Mouse (Mus musculus) cerebellum, postnatal 25 days (tissue): Measurements from ENCODE around the gene Foxb1.

ENCODE experiments used
- DNase-seq, 2 experiments: peaks; one replicate each; pipeline ENCODE4 v3.0.0; 2021; ENCODE audit warnings: mixed read lengths in 2 of 2

Foxb1 gene

DNA sequence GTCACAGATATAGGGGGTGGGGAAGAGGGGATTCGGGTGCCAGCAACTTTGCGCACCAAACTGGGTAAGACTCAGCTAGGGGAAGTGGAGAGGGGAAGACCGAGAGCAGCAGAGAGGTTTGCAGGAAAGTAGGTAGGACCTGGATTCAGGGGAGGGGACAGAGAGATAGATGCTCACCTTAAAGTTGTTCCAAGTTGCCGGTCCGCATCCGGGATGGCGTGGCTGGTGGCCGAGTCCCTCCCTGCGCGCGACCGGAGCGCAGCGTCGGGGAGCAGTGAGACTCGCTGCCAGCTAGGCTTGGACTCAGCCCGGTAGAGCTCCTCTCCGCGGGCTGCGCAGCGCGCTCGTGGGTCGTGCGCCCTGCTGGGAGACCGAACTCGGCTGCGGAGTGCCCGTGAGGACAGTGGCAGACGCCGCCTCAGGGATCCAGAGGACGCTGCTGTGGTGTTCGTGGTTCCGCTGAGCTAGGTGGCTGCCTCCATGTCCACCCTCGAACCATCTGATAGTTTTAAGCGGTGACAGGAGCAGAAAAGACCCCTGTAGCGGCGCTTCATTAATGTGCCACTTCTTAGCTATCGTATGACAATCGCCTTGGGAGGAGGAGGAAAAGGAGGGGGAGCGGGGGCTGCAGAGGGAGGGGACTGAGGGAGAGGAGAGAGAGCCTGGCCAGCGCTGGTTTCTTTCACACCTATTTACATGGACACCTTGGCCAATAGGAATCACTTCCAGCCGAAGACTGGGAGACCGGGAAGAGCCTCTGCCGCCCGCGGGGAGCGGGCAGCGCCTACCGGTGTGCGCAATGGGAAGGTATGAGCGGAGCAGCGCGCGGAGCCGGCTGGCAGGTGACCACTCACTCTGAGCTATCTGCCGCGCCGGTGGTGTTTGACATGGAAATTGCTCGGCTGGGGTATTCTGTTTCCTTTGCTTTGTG, at the start of gene Foxb1:
Gene Foxb1 (minus strand): TSS at position 570 of the 931 bp plus-strand sequence.
- no peak for DNase-seq

DNA sequence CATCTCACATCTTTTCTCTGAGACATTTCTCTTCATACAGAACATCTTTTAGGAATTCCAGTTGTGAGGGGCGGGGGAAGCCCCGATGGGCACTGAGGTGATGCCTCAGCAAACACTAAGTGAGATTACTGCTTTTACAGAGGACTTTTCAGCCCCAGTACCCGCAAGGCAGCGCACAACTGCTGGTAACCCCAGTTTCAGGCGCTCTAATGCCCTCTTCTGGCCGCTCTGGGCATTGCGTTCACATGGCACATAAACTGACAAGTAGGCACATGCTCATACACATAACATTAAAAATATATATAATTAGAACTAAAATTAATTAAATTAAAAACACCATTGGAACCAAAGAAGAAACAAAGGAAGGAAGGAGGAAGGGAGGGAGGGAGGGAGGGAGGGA, 29.8 kb upstream of the Foxb1 start:
- no peak for DNase-seq

DNA sequence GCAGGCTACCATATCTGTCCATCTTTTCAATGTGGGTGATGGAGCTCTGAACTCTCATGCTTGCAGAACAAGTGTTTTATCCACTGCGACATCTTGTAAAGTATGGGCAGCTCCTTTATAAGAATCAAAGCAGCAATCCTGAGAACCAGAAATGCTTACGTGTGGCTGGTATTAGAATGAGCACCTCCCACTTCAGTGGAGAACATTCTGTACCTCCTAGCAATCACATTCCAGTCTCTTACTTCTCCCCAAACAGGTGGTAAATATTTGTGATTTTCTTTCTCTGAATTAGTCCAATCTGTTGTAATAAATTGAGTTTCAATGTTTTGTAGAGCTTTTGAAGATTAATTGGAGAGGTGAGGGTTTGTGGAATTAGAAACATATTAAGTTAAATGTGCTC, 19.3 kb upstream of the Foxb1 start:
- no peak for DNase-seq

DNA sequence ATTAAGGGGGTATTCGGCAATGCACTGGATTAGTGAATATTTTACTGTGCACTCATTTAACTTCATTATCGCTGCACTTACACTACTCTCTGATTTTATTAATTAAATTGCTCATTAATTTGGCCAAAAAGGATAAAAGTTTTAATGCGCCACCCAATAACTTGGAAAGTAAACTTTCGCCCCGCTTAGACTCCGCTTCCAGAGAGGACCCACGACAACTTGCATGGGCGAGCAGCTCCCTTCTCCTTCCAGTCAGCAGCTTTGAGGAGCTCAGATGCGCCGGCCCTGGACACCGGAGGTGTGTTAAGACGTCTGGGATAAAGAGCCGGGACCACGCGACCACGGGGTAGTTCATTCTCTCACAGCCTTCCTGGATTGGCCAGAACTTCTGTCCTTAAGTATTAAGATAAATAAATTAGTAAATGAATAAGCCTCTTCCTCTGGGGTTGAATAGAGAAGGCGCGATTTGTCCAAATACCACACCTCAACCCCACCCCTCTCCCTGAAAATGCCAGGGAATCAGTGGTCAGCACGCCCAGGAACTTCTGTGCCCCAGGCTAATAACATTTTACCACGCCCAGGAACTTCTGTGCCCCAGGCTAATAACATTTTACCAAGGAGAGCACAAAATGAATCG, 9.3 kb upstream of the Foxb1 start:
- no peak for DNase-seq

DNA sequence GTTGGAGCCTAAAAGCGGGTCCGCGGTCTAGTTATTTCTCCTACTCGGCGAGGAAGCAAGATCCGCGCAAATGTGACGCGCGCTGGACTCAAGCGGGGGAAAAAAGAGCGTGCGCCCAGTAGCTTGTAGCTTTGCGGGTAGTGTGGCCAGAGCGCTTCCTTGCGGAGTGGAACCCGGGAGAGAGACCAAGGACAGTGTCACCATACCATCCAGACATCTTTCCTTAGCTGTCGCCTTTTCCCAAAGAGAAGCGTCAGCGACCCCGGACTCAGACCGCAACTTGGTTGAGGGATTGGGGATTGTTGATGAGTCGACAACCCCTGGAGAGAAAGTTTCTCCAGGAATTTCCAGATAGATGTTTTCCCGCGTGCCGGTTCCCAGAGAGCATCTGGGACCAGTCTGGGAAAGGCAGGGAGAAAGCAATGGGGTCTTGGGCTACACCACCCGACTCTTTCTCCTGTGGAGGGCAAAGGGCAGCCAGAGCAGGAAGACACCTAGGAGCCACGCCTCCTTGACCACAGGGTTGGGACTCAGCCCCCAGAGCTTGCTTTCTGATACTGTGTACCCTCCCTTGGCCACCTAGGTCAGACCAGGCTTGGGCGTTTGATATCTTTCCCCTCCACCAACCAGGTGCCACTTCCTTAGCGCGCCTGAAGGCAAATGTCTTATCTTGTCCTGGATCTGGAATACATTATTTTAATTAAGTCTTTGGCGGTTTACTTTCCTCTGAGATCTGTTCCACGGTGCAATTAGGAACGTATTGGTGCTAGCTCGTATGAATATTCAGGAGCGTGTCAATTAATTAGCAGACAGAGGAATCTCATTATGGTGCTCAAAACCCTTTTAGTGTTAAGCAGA, 8.6 kb upstream of the Foxb1 start:
- no peak for DNase-seq

DNA sequence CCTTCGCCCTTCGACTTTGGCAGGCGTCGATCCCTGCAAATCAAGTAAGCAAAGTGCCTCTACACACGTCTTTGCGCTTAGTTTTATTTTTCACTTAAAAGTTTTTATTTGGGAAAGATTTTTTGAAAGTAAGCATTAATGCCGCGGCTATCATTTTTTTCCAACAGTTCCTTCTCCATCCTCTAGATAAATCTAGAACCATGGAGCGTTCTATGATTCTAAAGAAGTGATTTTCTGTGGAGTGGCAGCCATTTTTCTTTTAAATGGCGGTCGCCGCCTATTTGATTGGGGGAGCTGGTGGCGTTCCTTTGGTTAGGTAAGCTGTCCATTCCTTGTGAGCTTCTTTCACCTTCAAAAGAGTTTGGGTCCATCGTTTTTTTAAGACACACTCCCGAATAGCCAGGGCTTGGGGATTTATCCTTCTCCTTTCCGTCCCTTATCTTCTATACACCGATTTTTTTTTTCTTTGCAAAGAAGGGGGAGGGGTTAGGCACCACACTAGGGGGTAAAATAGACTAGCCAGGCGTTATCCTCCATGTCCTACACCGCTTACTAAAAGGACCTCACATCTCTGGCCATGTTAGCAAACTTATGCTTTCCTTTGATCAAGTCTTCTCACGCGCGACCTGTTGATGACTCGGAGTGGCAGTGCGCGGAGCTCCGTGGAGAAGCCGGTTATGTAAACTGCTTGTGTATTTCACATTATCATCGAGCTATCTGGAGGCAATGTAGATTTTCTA, 7.6 kb upstream of the Foxb1 start:
- no peak for DNase-seq

DNA sequence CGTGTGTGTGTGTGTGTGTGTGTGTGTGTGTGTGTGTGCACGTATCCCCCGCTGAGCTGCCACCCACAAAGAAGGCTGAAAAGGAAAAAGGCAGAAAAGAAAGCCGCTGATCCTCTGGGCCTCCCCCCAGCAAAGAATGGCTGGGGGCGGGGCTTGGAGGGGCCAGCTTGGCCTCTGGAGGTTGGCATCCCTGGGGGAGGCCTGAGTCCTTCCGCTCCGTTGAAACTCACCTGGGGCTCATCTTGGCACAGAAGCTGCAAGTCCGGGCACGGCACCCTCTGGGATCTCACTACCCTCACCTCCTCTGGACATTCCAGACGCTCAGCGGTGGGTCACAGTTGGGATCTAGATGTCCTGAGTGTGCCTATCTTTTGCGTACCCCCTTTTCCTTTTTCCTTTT, 6.7 kb upstream of the Foxb1 start:
- no peak for DNase-seq

DNA sequence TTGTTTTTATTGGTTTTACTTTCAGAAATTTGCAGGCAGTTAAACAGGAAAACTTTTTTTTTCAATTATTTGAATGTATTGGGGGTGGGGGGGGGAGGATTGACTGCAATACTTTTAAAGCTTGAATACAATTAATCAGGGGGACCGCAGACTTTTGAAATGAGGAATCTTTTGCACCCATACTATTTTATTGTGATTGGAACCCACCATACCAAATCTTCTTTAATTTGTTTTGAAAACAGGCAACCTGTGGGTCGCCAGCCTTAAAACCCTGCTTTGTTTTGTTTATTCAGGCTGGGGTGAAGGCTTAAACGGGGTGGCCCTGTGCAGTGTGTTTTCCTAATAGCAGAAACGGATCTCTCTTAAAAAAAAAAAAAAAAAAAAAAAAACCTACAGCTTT, 6.2 kb upstream of the Foxb1 start:
- DNase-seq, result no peak

DNA sequence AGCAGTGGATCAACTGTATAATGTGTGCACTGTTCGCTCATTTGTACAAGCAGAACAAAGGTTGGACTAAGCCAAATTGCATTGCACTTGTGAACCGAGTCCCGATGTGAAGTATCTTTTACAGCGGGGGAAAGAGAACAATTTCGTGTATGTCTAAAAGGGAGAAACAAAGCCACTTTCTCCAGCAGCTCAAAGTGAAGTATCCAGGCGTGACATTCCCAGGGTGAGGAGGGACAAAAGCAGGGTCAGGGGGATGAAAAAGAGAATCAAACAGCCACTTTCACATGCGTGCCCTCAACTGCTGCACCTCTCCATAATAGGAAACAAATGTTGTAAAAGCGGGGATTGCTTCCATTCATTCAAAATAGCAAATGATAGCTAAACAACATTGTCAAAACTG, 5.6 kb upstream of the Foxb1 start:
- no peak for DNase-seq

DNA sequence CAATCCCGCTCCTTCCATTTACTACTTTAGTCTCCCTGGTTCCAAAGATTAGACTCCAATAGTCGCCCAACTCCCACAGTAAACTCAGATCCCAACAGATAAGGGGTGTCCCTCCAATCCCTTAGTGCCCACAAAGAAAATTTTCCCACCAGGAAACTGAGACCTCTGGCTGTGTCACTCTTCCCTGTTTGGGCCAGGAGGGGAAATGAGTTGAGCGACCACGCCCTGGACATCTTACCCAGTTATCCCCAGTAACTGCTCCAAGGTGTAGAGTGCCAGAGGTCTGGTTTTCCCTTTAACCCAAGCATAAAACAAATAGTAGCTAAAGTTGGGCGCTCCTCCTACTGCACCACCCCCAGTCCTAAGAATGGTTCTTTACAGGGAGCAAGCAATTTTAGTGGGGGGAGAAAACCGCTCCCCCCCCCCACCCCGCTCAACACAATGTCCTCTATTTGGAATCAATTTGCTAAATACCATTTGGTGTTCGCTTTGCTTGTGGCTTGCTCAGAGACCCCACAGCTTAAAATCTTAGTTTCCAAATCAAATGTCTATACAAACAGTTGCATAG, 4.8 kb upstream of the Foxb1 start:
- DNase-seq, result no peak

DNA sequence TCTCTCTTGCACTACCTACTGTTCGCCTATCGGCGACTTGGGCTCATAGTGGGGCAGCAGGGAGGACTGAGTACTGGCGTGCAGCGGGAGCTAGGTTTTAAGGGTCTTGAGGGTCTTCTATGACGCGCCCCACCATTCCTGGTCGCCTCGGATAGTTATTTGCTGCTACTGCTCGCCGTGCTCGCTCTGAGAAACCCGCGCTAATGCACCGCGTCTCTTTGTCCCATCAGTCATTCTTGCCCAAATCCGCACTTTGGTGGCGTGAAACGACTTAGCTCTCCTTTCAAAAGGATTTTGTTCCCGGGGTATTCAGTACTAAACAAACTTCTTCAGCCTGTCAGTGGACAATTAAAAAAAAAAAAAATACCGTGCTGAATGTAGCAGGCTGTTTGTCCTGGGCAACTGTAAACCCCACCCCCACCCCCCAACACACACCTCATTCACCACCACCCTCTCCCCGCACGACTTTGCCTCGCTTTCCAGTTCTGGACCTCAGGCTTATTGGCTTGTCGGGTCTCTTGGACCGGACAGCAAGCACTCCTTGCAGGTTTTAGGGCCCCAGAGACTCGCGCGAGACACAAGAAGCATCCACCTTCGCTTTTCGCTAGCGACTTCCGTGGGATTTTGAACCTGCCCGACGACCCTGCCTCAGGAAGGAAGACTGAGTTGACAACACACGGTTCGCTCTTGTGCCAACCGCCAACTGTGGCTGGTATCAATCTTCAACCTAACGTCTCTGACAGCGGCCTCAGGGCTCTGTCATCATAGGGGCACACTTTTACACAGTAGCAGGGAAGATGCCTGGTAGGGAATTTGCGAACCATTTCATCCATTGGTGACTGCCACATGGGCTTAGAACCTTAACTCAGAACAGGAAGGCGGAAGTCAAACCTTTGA, 4.1 kb upstream of the Foxb1 start:
- DNase-seq, result no peak

DNA sequence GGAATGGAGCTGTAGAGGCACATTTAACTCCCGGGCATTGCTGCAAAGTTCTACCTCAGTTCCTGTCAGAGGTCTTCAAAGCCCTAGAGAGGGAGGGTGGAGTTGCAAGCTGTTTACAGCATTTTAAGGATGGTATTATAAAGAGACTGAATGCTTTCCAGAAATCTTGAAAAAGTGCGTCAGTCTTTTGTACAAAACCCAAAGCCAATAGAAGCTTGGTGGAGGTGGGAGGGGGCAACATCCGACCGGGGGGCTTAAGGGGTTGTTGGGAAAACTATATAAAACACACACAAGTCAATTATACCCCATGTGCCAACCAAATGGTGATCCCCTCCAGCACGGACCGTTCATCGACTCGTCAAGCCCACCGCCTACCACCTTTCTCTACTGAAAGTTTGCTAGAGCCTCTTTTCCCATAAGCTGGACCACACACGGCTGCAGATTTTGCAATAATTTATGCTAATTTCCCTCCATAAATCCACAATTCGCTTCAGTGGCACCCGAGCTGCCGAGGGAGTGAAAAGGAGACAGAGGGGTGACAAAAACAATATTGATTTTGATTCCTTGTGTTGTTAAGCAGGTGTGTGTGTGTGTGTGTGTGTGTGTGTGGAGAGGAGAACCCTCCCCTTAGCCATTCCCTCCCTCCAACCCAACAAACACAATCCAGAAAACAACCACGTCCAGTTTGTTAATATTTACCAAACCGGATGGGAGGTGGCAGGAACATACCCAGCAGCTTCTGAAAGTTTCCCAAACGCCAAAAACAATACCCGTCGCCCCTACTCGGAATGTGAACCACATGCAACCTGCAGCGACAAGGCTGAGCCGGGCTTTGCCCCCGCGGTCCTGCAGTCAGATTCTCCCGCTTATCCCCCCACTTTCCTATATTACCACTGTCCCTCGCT, 3.2 kb upstream of the Foxb1 start:
- DNase-seq, result no peak

DNA sequence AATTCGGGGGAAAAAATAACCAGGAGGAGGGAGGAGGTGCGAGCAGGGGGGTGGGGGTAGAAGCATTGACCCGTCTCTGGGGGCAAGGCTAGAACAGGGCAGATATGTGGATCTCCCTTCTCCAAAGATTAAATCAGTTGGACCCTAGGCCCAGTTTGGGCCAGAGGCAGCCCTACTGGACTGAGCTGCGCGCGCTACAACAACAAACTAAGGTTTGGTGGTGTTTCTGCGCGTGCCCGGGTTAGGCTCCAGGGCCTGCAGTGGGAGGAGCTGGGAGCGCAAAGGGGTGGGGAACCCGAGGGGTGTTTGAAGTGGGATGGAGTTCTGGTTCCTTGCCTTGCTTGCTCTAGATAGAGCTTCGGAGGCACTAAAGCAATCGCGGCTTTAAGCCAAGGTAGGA, 2.0 kb upstream of the Foxb1 start:
- no peak for DNase-seq

DNA sequence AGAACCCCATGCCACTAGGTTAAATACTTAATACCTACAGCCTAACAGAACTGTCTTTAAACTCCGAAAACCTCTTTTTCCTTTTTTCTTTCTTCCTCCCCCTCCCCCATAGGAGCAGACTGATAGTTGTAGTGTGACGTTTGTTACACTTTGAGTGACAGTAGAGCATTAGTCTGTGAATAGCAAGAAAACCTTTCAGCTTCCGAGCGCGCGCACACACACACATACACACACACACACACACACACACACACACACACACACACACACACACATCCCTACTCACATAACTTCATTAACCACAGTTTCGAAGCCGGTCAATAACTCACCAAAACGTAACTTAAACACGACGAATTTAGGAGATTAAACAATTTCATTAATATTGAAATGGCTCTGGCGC, 1.5 kb upstream of the Foxb1 start:
- DNase-seq, result no peak

DNA sequence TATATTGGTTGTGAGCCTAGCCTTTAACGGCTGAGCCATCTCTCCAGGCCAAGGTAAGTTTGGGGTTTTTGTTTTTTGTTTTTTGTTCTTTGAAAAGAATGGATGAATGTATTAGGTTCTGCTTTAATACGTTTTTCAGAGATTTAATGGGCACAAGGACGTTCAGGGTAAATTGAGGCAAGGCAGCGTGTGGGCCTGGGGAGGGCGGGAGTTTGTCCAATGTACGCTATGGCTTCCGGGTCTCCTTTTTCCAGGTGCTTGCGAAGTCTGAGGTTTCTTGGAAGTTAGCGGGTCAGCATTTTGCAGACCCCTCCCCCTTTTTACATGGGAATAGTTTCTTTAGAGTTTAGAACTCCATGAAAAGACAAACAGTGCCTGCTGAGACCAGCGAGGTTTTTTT, 829 bp upstream of the Foxb1 start:
- DNase-seq, result no peak

DNA sequence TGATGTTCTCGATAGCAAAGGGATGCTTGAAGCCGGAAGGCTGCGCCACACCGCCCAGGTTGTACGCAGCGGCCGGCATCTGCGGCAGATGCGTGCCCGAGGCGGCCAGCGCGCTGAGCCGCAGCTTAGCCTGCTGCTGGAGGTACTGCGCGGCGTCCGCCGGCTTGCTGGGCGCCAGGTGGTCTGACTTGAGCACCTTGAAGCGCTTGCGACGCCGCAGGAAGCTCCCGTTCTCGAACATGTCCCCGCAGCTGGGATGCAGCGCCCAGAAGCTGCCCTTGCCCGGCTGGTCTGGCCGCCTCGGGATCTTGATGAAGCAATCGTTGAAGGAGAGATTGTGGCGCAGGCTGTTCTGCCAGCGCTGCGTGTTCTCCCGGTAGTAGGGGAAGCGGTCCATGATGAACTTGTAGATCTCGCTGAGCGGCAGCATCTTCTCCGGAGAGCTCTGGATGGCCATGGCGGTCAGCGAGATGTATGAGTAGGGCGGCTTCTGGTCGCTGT, 969 bp downstream of the Foxb1 start:
- no peak for DNase-seq

DNA sequence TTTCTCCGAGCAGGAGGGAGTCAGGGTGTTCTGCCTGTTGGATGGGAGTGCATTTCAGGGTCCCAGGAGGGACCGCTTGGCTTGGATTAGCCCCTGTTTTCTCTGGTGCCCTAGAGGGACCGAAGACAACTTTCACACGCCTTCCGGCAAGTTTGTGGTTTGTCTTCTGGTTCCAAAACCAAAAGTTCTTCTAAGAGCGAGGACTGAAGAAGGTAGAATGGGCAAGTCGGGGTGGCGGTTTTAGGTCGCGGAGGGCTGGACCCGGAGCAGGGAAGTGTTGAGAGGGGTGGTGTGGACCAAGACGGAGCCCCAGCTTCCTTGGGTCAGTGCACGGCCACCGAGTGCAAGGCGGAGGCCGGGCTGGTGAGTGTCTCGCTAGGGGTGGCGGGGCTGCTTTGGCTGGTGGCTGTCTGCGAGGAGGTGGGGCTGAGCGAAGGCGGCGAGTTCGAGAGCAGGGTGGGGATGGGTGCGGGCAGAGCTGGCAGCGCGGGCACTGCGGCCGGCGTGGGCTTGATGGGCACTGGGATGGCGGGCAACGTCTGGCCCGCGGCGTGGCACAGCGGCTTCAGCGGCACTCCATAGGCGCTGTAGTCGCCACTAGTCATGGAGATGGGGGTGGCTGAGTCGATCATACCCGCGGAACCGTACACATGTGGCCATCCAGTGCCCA, 1.7 kb downstream of the Foxb1 start:
- no peak for DNase-seq

DNA sequence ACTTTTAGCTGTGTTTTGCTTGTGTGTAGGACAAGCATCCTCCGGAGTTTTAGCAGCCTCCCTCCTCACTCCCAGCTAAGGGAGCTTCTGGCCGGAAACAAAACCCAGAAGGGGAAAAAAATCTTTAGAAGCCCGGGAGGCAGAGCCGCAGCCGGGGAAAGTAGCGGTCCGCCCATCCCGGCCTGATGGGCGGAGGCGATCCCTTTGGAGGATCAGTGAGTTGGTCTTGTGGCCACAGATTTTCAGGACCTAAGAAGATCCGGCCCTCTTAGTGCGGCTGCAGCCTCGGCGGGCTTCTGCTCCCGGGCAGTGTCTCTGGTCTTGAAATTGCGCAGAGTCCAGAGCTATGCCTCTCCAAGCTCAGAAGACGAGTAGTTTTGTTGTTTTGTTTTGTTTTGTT, 2.2 kb downstream of the Foxb1 start:
- DNase-seq, result no peak

DNA sequence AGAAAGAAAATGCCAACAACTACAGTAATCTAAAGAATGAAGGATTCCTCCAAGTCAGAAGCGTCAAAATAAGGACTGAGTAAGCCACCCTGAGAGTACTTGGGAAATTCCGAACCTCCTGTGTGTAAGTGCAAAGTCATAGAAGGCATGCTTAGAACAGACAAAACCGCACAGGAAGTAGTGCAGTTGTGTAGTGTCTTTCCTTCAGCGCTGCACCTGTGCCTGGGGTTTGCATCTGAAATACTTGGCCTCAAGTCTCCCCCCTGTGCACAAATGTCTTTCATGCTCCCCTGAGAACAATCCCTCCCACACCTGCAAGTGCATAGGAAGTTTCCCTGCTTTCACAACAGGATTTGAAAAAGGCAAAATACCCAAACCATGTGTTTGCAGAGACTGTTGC, 3.5 kb downstream of the Foxb1 start:
- DNase-seq, result no peak
